Mouse (Mus musculus) MN1 (cell line): ENCODE measurements around the gene Exoc3.

Experiments used
- DNase-seq: peaks from one replicate; pipeline ENCODE4 v3.0.0-alpha.2; 2016; ENCODE audit warnings: low spot score

Gene Exoc3

DNA sequence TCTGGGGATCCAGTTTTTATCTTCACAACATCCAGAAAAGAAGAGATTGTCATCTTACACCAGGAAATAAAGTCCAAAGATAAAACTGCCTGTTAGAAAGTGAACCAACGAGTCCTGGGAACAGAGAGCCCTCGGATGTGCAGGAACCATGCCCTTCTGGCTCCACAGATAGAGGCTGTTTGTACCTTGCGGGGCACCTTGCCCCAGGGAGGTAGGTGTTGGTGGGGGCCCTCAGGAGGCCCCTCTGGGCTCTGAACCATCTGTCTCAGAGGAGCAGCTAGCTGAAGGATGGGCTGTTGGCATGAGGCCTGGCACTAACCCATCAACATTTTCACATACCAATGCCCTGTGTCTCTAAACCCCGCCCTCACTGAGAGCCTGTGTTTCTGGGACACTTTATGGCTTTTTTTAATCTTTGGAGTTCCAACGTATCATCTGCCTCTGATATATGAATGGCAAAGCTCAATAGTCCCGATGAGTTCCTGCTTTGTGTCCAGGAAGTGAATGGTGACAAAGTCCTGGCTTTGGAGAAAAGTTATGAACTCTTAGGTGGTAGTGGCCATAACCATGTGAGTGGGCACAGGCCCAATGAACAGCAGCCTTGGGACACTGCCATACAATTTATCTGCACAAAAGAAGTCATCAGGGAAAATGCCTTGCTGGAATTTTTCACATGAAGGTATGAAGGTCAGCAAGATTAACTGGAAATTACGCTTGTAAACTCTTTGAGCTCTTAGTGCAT lies 69.5 kb downstream of the Exoc3 start:
- DNase-seq, result no peak

DNA sequence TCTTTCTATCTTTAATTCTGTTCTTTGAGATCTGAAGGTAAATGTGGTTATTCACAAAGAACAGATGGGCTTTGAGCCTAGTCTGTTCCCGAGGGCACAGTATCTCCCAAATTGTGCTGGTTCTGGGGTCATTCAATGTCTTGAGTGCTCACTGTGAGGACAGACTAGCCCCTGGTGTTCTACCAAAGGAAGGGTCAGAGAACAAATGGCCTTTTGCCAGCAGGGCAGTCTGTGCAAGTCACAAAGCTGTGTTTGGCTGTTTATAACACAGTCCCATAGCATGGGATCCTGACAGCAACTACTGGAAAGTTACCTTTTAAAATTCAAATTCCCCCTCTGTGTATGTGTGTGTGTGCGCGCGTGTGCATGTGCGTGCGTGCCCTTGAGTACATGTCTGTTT lies 78.6 kb downstream of the Exoc3 start:
- DNase-seq, result no peak

DNA sequence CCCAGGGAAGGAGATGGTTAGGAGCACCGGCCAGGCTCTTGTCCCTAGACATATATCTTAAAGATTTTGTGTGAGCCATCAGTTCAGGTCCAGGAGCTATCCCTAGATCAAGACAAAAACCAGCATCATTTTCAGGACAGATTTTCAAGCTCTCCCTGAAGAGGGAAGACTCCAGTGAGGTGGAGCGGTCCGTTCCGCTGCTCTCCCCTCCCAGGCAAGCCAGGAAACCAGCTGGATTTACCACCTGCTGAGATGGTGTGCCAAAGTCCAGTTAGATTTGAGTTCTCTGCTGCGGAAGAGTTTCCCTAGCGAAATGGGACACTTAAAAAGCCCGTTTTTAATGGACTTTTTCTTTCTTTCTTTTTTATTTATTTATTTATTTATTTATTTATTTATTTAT lies 81.0 kb downstream of the Exoc3 start:
- no peak for DNase-seq

DNA sequence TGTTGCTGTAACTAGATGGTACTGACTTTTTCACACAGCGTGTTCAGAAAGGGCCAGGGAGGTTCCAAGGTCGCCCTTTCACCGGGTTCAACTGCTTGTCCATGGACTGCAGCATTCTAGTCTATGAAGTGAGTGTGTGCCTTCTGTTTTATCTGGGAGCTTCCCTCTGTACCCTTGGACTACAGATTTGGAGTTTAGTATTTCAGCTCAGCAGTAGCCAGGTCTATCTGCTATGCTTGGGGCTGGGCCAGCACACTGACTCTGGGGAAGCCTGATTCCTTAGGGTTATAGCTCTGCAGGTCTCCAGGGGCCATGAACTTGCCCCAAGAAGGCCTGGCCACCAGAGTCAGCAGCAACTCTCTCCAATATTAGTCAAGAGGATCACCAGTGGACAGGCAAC lies 85.9 kb downstream of the Exoc3 start:
- DNase-seq, result no peak

DNA sequence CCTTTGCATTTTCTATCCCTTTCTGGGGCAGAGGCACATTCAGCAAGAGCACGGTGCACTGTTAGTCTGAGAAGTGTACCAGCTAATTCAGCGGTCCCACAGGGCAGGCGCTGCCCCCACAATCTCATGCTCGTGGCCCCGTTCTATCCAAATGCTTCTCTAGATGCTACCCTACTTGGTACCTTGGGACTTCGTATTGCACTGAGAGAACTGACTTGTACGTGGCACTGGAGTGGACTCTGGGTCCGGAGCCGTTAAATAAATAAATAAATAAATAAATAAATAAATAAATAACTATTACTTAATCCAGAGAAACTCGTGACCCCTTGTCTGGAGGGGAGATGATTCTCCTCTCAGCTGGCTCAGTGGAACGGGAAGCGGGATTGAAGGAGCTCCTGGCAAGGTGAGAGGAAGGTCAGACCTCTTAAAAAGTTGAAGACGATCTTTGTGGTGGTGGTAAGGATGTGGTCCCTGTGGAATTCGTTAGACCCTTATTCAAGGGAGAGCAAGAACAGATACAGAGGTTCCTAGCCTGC lies 86.7 kb downstream of the Exoc3 start:
- no peak for DNase-seq

DNA sequence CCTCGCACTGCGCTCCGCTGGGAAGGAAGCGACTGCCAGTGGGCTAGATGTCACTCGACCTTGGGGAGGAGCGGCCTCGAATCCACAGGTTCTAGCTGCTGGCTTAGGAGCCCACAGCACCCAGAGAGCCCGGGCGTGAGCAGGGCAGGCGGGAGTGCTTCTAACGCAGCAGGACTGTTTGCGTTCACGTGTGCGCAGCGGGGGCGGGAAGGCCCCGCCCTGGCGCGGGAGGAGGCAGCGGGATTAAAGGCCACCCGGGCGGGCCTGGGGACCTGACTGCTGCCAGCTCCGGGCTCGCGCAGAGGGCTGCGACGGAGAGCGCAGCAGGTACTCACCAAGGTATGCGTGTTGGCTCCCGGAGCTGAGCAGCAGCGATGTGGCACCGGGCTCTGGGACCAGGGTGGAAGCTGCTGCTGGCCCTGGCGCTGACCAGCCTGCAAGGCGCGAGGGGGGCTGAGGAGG lies 87.4 kb downstream of the Exoc3 start, which contains the start of gene Slc9a3:
Gene Slc9a3 (plus strand): TSS at position 317 of the 462 bp plus-strand sequence.
- no peak for DNase-seq
